Mouse (Mus musculus) forebrain, embryonic 16.5 days (tissue): ENCODE measurements around the gene Uba52. TPM values are rescaled to one million over a fixed set of nuclear protein-coding genes. Genes with fewer than 3 reads are reported as not detected.
A peak's percentile ranks its signal among the peaks of the same experiment; 100 is the strongest.

ENCODE experiments used
- ATAC-seq: fragments of 200-750 bp; cut with Nextera tagmentation; 2 replicates; pipeline ENCODE4 v1.8.0; 2017; ENCODE audit warnings: mild to moderate bottlenecking, moderate library complexity
- H3K27ac ChIP-seq: fragments of 300-500 bp; sonication (generic); 2 replicates; pipeline ENCODE4 v1.5.1; 2014; ENCODE audit warnings: low read length, control low read depth
- H3K27me3 ChIP-seq: fragments of 300-500 bp; sonication (generic); replicated peaks from 2 replicates; pipeline ENCODE4 v1.6.1; 2014; ENCODE audit warnings: low read length; ENCODE audit not compliant: control insufficient read depth, insufficient read depth
- H3K36me3 ChIP-seq: fragments of 300-500 bp; sonication (generic); 2 replicates; pipeline ENCODE4 v1.6.1; 2014; ENCODE audit not compliant: control insufficient read depth, insufficient read depth
- H3K4me1 ChIP-seq: fragments of 300-500 bp; sonication (generic); replicated peaks from 2 replicates; pipeline ENCODE4 v1.6.1; 2014; ENCODE audit warnings: low read length; ENCODE audit not compliant: control insufficient read depth, insufficient read depth
- H3K4me2 ChIP-seq: fragments of 300-500 bp; sonication (generic); 2 replicates; pipeline ENCODE4 v1.6.1; 2014; ENCODE audit warnings: mild to moderate bottlenecking, low read length, control low read depth
- H3K4me3 ChIP-seq: fragments of 300-500 bp; sonication (generic); replicated peaks from 2 replicates; pipeline ENCODE4 v1.5.1; 2014; ENCODE audit warnings: mild to moderate bottlenecking, low read length, control low read depth
- H3K9ac ChIP-seq: fragments of 300-500 bp; sonication (generic); replicated peaks from 2 replicates; pipeline ENCODE4 v1.6.1; 2014; ENCODE audit warnings: low read depth, low read length, control low read depth
- H3K9me3 ChIP-seq: fragments of 300-500 bp; sonication (generic); 2 replicates; pipeline ENCODE4 v1.6.1; 2016; ENCODE audit warnings: low read length; ENCODE audit not compliant: control insufficient read depth
- WGBS: fragments of 180-500 bp; shearing (Covaris S2); extraction: QIAGEN DNeasy Blood & Tissue Kit; methylation state at CpG from one replicate; pipeline ENCODE4 v1.1.7; 2014; 5-methylcytosine and 5-hydroxymethylcytosine counted together
- polyA plus RNA-seq: library from polyadenylated mRNA; unstranded; fragments of >200 nt; fragmentation: Nextera tagmentation; extraction: Ambion mirVana; gene quantifications from 2 replicates; pipeline ENCODE4 v1.2.1, GENCODE M21; 2015

The Uba52 gene
- polyA plus RNA-seq, 1 experiment from 2014 or later, result 697 TPM

- ATAC-seq, result no peak
- Histone ChIP-seq H3K36me3 (no peaks in the 10 kb centered on the region), H3K27me3 (peaks cover 88% of the 10 kb centered on the region), H3K9ac (no peak overlapping the region), H3K4me3 (no peak overlapping the region), H3K4me2 (no peak overlapping the region), H3K27ac (no peak overlapping the region), H3K4me1 (peaks cover 44% of the 10 kb centered on the region), H3K9me3 (no peaks in the 10 kb centered on the region)
- WGBS, result 10% methylated on average over 10 of the region's 10 CpGs
Observed at GRCm38 (mm10) chr8:70490061-70490879, 20.3 kb downstream of the Uba52 start.

DNA sequence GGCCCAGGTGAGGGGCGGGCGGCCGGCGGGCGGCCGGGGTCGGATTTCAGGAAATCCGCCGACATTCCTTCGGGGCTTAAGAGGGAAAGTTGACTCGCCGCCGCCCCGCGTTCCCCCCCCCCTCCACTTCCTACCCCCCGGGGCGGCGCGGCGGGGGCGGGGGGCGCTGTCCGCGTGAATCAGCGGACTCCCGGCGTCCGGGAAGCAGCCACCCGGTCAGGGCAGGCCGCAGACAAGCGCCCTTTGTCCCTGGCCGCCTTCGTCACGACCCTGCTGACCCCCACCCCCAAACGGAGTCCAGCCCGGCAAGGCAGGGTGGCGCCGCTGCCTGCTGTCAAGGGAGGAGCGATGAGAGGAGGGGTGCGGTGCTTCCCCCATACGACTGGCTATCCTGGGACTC lies 21.0 kb downstream of the Uba52 start:
- Histone ChIP-seq H3K4me3 (no peak overlapping the region), H3K27ac (no peak overlapping the region), H3K36me3 (no peaks in the 10 kb centered on the region), H3K27me3 (peaks cover 88% of the 10 kb centered on the region), H3K9me3 (no peaks in the 10 kb centered on the region), H3K9ac (no peak overlapping the region), H3K4me1 (peaks cover 43% of the 10 kb centered on the region), H3K4me2 (peak overlapping the region; percentile 17; the same call in 1 of the 2 replicates)
- WGBS, result 1% methylated on average over 27 of the region's 41 CpGs
- ATAC-seq, result no peak

- Histone ChIP-seq H3K27ac (no peak overlapping the region), H3K9ac (no peak overlapping the region), H3K9me3 (no peaks in the 10 kb centered on the region), H3K4me1 (peaks cover 40% of the 10 kb centered on the region), H3K4me3 (no peak overlapping the region), H3K36me3 (no peaks in the 10 kb centered on the region), H3K27me3 (peaks cover 83% of the 10 kb centered on the region), H3K4me2 (0 out of 2 replicates have a peak overlapping the region, but pooled peaks have one; percentile 17)
- 2% methylated on average over 14 of the region's 14 CpGs for WGBS
- ATAC-seq, result no peak
Observed at GRCm38 (mm10) chr8:70488931-70489470, 21.6 kb downstream of the Uba52 start.

- Histone ChIP-seq H3K9ac (peak overlapping the region; percentile 1; the same call in 1 of the 2 replicates), H3K4me2 (peak overlapping the region; percentile 84), H3K27me3 (peaks cover 75% of the 10 kb centered on the region), H3K36me3 (no peaks in the 10 kb centered on the region), H3K27ac (no peak overlapping the region), H3K4me1 (peaks cover 32% of the 10 kb centered on the region), H3K4me3 (peak overlapping the region; percentile 21), H3K9me3 (no peaks in the 10 kb centered on the region)
- ATAC-seq, result no peak
- 5% methylated on average over 55 of the region's 55 CpGs for WGBS
Observed at GRCm38 (mm10) chr8:70487993-70488796, 22.4 kb downstream of the Uba52 start.

DNA sequence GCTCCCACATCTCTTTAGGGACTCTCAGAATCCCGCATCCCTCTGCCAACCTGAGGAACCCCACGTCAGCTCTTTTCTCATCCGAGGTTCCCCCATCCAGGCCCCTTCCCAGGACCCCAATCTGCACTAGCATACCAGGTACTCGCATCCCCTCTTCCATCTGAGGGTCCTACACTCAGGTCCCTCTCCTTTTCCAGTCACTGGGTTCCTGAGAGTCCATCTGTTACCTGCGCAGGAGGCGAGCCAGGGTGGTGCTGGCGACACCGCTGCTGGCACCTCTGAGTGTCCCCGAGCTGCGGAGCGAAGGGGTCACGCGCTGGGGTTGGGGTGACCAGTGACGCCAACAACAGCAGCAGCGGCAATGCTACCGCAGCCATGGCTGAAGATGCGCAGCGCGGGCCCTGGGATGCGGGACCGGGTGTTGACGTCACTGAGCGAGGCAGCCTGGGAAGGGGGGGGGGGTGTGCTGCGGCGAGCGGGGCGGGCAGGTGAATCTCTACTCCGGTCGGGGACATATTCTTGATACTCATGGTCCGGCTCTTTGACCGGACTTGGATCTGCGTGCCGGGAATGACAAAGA lies 23.6 kb downstream of the Uba52 start, which contains the start of gene Tmem59l:
Tmem59l (minus strand) TSS at position 418 of the 580 bp plus-strand sequence.
- no peaks in the 10 kb centered on the region for H3K9me3 ChIP-seq
- no peak within 1 kb of the TSS for H3K27ac ChIP-seq
- H3K4me1 ChIP-seq, result peaks cover 23% of the 10 kb centered on the region
- no peaks in the 10 kb centered on the region for H3K36me3 ChIP-seq
- 2% methylated on average over 33 of the region's 33 CpGs for WGBS
- peak within 1 kb of the TSS; percentile 88 for H3K9ac ChIP-seq
- H3K4me3 ChIP-seq, result peak within 1 kb of the TSS; percentile 69
- peak within 1 kb of the TSS; percentile 84 for H3K4me2 ChIP-seq
- ATAC-seq, result peak; percentile 70
- peaks cover 63% of the 10 kb centered on the region for H3K27me3 ChIP-seq

GRCm38 (mm10) chr8:70486191-70486681 lies 24.4 kb downstream of the Uba52 start:
- peak overlapping the region; percentile 69 for H3K4me3 ChIP-seq
- WGBS, result 52% methylated on average over 7 of the region's 7 CpGs
- no peak overlapping the region for H3K27ac ChIP-seq
- ATAC-seq, result no peak
- H3K9ac ChIP-seq, result peak overlapping the region; percentile 88; the same call in 1 of the 2 replicates
- H3K36me3 ChIP-seq, result no peaks in the 10 kb centered on the region
- H3K4me2 ChIP-seq, result peak overlapping the region; percentile 84
- no peaks in the 10 kb centered on the region for H3K9me3 ChIP-seq
- peaks cover 23% of the 10 kb centered on the region for H3K4me1 ChIP-seq
- H3K27me3 ChIP-seq, result peaks cover 55% of the 10 kb centered on the region

DNA sequence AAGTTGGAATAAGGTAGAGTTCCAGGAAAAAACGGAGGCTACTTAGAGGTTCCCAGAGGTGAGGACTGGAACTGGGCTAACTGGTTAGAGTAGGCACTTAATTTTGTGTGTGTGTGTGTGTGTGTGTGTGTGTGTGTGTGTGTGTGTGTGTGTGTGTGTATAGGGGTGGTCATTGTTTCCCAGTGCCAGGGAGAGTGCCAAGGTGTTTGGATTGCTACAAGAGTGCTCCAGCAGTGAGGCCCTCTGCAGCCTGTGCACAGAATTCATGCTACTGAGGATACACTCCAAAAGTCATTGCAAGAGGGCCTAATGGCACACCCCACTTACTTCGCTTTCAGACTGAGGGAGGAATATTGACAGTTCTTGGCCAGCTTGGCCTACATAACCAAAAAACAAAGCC lies 27.7 kb downstream of the Uba52 start:
- H3K9me3 ChIP-seq, result no peaks in the 10 kb centered on the region
- no peak overlapping the region for H3K9ac ChIP-seq
- H3K36me3 ChIP-seq, result no peaks in the 10 kb centered on the region
- no peak for ATAC-seq
- peaks cover 26% of the 10 kb centered on the region for H3K27me3 ChIP-seq
- peaks cover 11% of the 10 kb centered on the region for H3K4me1 ChIP-seq
- WGBS, result 69% methylated on average over 2 of the region's 2 CpGs
- H3K4me3 ChIP-seq, result no peak overlapping the region
- no peak overlapping the region for H3K27ac ChIP-seq
- no peak overlapping the region for H3K4me2 ChIP-seq

DNA sequence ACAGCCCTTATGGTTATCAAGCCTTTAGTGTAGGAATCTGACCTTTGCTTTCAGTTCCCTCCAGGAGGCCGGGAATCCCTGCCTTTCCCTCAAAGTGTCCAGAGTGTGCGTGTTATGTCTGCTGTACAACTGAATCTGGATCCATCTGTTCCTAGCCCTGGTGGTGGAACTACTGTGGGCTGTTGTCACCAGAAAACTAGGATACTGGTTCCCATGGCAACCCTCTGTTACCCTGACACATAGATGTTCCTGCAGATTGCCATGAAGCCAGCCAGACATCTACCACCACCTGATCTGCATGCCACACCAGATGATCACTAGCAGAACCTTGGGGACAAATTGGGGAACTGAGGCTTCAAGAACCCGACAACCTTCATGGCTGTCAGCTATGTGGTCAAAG lies 28.7 kb downstream of the Uba52 start:
- WGBS, result 81% methylated on average over 3 of the region's 3 CpGs
- H3K36me3 ChIP-seq, result no peaks in the 10 kb centered on the region
- no peak for ATAC-seq
- H3K4me3 ChIP-seq, result no peak overlapping the region
- peaks cover 15% of the 10 kb centered on the region for H3K4me1 ChIP-seq
- no peak overlapping the region for H3K27ac ChIP-seq
- peaks cover 23% of the 10 kb centered on the region for H3K27me3 ChIP-seq
- H3K9ac ChIP-seq, result no peak overlapping the region
- H3K9me3 ChIP-seq, result no peaks in the 10 kb centered on the region
- no peak overlapping the region for H3K4me2 ChIP-seq
